In genomic region chr14:93553771-93554170, GRCm38 (mm10) we compare ENCODE assay signal across 26 mouse cellular contexts.
DNase-seq lines count a peak whose midpoint lies in the region; ATAC-seq lines count a peak whose summit lies in the region.
"Had no signal": no experiment of that assay in that cellular context is flagged by ENCODE, and none has a peak within 500 bp of the region (broad histone marks: within the 10 kb centered on the region; RNA-seq: fewer than 3 reads in every experiment).

No protein-coding gene starts in this region.

- H3K4me1 ChIP-seq in forebrain, embryonic 14.5 days (ENCODE audit: control insufficient read depth, insufficient read depth, low read length) = 0 out of 2 replicates have a peak, but pooled peaks cover 4% of the 10 kb centered on the region
- no peaks in the 10 kb centered on the region for H3K4me1 ChIP-seq in forebrain, embryonic 11.5 days (replicated peaks; ENCODE audit: control insufficient read depth, insufficient read depth, low read length)
- no peaks in the 10 kb centered on the region for H3K4me1 ChIP-seq in midbrain, embryonic 14.5 days (ENCODE audit: control insufficient read depth, insufficient read depth, low read length)
- no peaks in the 10 kb centered on the region for H3K4me1 ChIP-seq in midbrain, embryonic 15.5 days
- H3K4me1 ChIP-seq: forebrain, embryonic 10.5 days; forebrain, embryonic 15.5 days; heart, embryonic 10.5 days; heart, embryonic 13.5 days had no signal

- WGBS in forebrain, embryonic 14.5 days = 44% methylated on average over 3 of the region's 3 CpGs
- 58% methylated on average over 3 of the region's 3 CpGs for WGBS in forebrain, embryonic 11.5 days
- 25% methylated on average over 3 of the region's 3 CpGs for WGBS in midbrain, embryonic 14.5 days
- 38% methylated on average over 3 of the region's 3 CpGs for WGBS in midbrain, embryonic 15.5 days

- H3K4me3 ChIP-seq in forebrain, embryonic 14.5 days (ENCODE audit: low read depth, low read length) = no peak overlapping the region
- no peak overlapping the region for H3K4me3 ChIP-seq in forebrain, embryonic 11.5 days (ENCODE audit: low read depth, low read length)
- no peak overlapping the region for H3K4me3 ChIP-seq in midbrain, embryonic 14.5 days (replicated peaks; ENCODE audit: low read depth, low read length)
- H3K4me3 ChIP-seq in midbrain, embryonic 15.5 days = no peak overlapping the region
- H3K4me3 ChIP-seq: forebrain, embryonic 10.5 days; forebrain, embryonic 15.5 days; heart, adult 2 months; heart, embryonic 10.5 days; heart, embryonic 13.5 days had no signal

- H3K36me3 ChIP-seq in forebrain, embryonic 14.5 days (ENCODE audit: control insufficient read depth, insufficient read depth, low read length) = no peaks in the 10 kb centered on the region
- no peaks in the 10 kb centered on the region for H3K36me3 ChIP-seq in forebrain, embryonic 11.5 days (ENCODE audit: control insufficient read depth, insufficient read depth, low read length)
- H3K36me3 ChIP-seq in midbrain, embryonic 14.5 days (ENCODE audit: control insufficient read depth, insufficient read depth, low read length) = no peaks in the 10 kb centered on the region
- H3K36me3 ChIP-seq in midbrain, embryonic 15.5 days (replicated peaks) = no peaks in the 10 kb centered on the region
- H3K36me3 ChIP-seq: forebrain, embryonic 10.5 days; forebrain, embryonic 15.5 days; G1E; heart, embryonic 10.5 days; heart, embryonic 13.5 days had no signal

- H3K9ac ChIP-seq in forebrain, embryonic 14.5 days (ENCODE audit: low read length) = no peak overlapping the region
- no peak overlapping the region for H3K9ac ChIP-seq in forebrain, embryonic 11.5 days (ENCODE audit: low read length)
- no peak overlapping the region for H3K9ac ChIP-seq in midbrain, embryonic 14.5 days (replicated peaks; ENCODE audit: low read length)
- H3K9ac ChIP-seq in midbrain, embryonic 15.5 days = no peak overlapping the region
- H3K9ac ChIP-seq: forebrain, embryonic 15.5 days; heart, embryonic 13.5 days; hindbrain, embryonic 14.5 days had no signal

- H3K9me3 ChIP-seq in forebrain, embryonic 14.5 days (replicated peaks; ENCODE audit: control insufficient read depth, low read length) = no peaks in the 10 kb centered on the region
- no peaks in the 10 kb centered on the region for H3K9me3 ChIP-seq in forebrain, embryonic 11.5 days (ENCODE audit: control insufficient read depth, low read length)
- H3K9me3 ChIP-seq in midbrain, embryonic 14.5 days (ENCODE audit: control insufficient read depth, low read length) = no peaks in the 10 kb centered on the region
- no peaks in the 10 kb centered on the region for H3K9me3 ChIP-seq in midbrain, embryonic 15.5 days
- H3K9me3 ChIP-seq: forebrain, embryonic 10.5 days; forebrain, embryonic 15.5 days; heart, embryonic 10.5 days; heart, embryonic 13.5 days had no signal

- no peaks in the 10 kb centered on the region for H3K27me3 ChIP-seq in forebrain, embryonic 14.5 days (replicated peaks; ENCODE audit: control insufficient read depth, insufficient read depth, low read length)
- no peaks in the 10 kb centered on the region for H3K27me3 ChIP-seq in forebrain, embryonic 11.5 days (ENCODE audit: control insufficient read depth, insufficient read depth, low read length)
- no peaks in the 10 kb centered on the region for H3K27me3 ChIP-seq in midbrain, embryonic 14.5 days (ENCODE audit: control insufficient read depth, insufficient read depth, low read length)
- no peaks in the 10 kb centered on the region for H3K27me3 ChIP-seq in midbrain, embryonic 15.5 days (replicated peaks)
- H3K27me3 ChIP-seq: CH12.LX; forebrain, embryonic 15.5 days; heart, embryonic 13.5 days had no signal

- peak; percentile 28 for DNase-seq in forebrain, embryonic 14.5 days (ENCODE audit: low spot score)
- no peak for DNase-seq in forebrain, embryonic 11.5 days (ENCODE audit: low spot score)
- DNase-seq in midbrain, embryonic 14.5 days = peak; percentile 20
- peak; percentile 3 for DNase-seq in retina, postnatal 1 day
- no peak for DNase-seq in spleen, postnatal 10 days (ENCODE audit: low spot score in 2 of 2)
- DNase-seq: adrenal gland, adult 8-10 months; adrenal gland, postnatal 25 days; B cell, adult 2 months; cerebellum, adult 18-20 months; cerebellum, adult 9-10 months; cerebellum, postnatal 14 days; gastrocnemius, postnatal 10 days; gastrocnemius, postnatal 36 days; heart, adult 2 months; heart, postnatal 14 days; heart, postnatal 4 days had no signal

- no peak overlapping the region for H3K27ac ChIP-seq in forebrain, embryonic 14.5 days (ENCODE audit: low read depth, low read length)
- no peak overlapping the region for H3K27ac ChIP-seq in forebrain, embryonic 11.5 days (ENCODE audit: low read depth, low read length)
- H3K27ac ChIP-seq in midbrain, embryonic 14.5 days (replicated peaks; ENCODE audit: low read depth, low read length) = no peak overlapping the region
- H3K27ac ChIP-seq in midbrain, embryonic 15.5 days = no peak overlapping the region
- H3K27ac ChIP-seq: forebrain, embryonic 10.5 days; forebrain, embryonic 15.5 days; heart, adult 2 months; heart, embryonic 10.5 days; heart, embryonic 13.5 days; hindbrain, embryonic 14.5 days; hindbrain, postnatal 0 days had no signal

- H3K4me2 ChIP-seq in forebrain, embryonic 14.5 days (ENCODE audit: low read length) = no peak overlapping the region
- H3K4me2 ChIP-seq in forebrain, embryonic 11.5 days (ENCODE audit: low read depth, low read length, severe bottlenecking) = no peak overlapping the region
- no peak overlapping the region for H3K4me2 ChIP-seq in midbrain, embryonic 14.5 days (ENCODE audit: low read length)
- H3K4me2 ChIP-seq in midbrain, embryonic 15.5 days = no peak overlapping the region
- H3K4me2 ChIP-seq: forebrain, embryonic 15.5 days; heart, embryonic 13.5 days; hindbrain, embryonic 14.5 days had no signal

- ATAC-seq in forebrain, embryonic 14.5 days = no peak
- ATAC-seq in forebrain, embryonic 11.5 days (replicated peaks; ENCODE audit: low FRiP score) = no peak
- ATAC-seq in midbrain, embryonic 14.5 days (ENCODE audit: low FRiP score, low TSS enrichment) = no peak; the same call in 1 of the 2 replicates
- ATAC-seq in midbrain, embryonic 15.5 days (replicated peaks) = no peak
- ATAC-seq: forebrain, embryonic 15.5 days; hindbrain, postnatal 0 days; inflammation-experienced regulatory T-cells, adult 6 months had no signal

Comparison
In these comparisons a context has a peak if more than half of its experiments do, and no peak if none do; other contexts are left out.
1. DNase-seq: peak in forebrain, embryonic 14.5 days (single experiment), midbrain, embryonic 14.5 days (single experiment) and retina, postnatal 1 day (single experiment); none in forebrain, embryonic 11.5 days (single experiment) and spleen, postnatal 10 days (0 of 2).